Mouse (Mus musculus) layer of hippocampus, postnatal 25 days (tissue): ENCODE results near the gene Gsdma2. TPM values are rescaled to one million over a fixed set of nuclear protein-coding genes. Genes with fewer than 3 reads are reported as not detected.
"Not testable (repeated sequence)": the region's sequence is repeated elsewhere in the genome, so short reads cannot be mapped to it uniquely, and the experiment has no call there.

Source experiments
- DNase-seq, 2 experiments: peaks; one replicate each; pipeline ENCODE4 v3.0.0; 2022; ENCODE audit warnings: mixed read lengths in 2 of 2, low spot score in 1 of 2; ENCODE audit errors: extremely low spot score in 1 of 2
- total RNA-seq, 2 experiments: library from RNA; stranded (reverse); gene quantifications; 2 replicates each; pipeline ENCODE4 v1.2.3; 2021

Gene Gsdma2
- under 1 TPM in 1 of 2 experiments, not detected in 1; 0.20 TPM for total RNA-seq

DNA sequence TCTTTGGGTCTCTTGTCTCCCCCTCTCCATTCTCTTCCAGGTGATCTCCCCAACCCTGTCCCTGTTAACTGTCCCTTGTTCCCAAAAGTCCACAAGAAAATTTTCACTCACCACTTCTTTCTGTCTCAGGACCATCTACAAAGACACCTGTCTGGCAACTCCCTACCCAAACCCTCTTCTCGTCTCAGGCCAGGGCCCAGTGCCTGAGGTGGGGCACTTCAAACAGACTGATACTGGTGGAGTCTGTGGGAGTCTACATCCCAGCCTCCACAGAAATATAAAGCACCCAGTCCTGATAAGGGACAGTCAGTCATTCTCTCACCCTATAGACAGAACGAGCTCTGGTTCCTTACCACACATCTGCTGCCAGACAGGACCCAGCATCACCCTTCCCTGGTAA, at the start of gene Gsdma2:
Gsdma2 (plus strand) TSS at position 301 of the 400 bp plus-strand sequence.
- DNase-seq, result no peak

GRCm38 (mm10) chr11:98597363-98597762, 49.2 kb upstream of the Gsdma2 start:
- DNase-seq, result peak in 1 of 2 experiments; percentile 57

- no peak for DNase-seq
These were observed 48.6 kb upstream of the Gsdma2 start, which contains the start of gene Lrrc3c for GRCm38 (mm10) chr11:98597991-98598390. Gene Lrrc3c (plus strand): TSS chr11:98598291.

DNA sequence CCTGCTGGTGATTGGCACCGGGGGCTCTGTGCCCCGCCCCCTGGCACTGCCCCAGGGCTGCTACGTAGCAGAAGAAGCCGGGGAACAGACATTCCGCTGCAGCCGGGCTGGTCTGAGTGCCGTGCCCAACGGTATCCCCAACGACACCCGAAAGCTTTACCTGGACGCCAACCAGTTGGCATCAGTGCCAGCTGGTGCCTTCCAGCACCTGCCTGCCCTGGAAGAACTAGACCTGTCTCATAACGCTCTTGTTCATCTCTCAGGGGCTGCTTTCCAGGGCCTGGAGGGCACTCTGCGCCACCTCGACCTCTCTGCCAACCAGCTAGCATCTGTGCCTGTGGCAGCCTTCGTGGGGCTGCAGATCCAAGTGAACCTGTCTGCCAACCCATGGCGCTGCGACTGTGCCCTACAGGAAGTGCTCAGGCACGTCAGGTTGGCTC, 47.7 kb upstream of the Gsdma2 start:
- DNase-seq, result no peak

DNA sequence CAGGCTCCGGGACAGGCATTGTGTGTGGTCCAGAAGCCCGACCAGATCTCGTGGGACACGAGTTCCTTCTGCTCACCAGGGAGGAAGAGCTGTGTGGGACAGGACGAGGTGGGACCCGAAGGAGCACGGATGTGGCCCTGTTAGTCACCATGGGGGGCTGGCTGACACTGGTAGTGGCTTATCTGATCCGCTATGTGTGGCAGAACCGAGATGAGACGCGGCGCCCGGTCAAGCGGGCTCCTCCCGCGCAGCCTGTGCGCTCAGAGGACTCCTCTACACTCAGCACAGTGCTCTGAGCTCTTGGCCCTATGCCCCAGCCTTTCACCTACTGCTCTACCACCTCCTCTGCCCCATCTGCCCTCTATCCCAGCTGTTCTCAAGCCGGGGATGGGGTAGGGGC, 47.3 kb upstream of the Gsdma2 start:
- no peak for DNase-seq

DNA sequence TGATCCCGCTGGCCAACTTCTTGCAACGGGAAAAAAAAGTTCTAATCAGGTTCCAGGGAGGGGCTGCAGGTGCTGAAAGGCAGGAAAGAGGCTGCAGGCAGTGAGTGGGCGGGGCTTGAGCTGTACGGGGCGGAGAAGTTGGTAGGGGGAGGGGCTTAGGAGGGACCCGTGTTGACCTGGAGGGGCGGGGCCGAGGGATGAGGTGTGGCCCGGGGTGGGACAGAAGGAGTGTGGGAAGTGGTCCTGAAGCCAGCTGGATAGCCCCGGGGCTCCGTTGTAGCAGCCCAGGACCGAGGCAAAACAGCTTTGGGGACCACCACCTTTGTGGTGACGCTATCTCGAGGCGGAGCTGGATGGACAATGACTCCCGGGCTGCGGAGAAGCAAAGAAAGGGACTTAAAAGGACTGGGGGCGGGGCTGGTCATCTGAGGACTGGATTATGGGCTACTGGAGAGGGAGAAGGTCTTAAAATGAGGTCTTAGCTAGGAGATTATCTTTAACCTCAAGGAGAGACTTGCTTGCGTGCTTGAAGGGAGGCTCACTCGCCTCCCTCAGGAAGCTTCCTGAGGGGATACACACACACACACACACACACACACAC, 44.4 kb upstream of the Gsdma2 start:
- no peak for DNase-seq

GRCm38 (mm10) chr11:98603953-98604352, 42.6 kb upstream of the Gsdma2 start:
- DNase-seq, result no peak

DNA sequence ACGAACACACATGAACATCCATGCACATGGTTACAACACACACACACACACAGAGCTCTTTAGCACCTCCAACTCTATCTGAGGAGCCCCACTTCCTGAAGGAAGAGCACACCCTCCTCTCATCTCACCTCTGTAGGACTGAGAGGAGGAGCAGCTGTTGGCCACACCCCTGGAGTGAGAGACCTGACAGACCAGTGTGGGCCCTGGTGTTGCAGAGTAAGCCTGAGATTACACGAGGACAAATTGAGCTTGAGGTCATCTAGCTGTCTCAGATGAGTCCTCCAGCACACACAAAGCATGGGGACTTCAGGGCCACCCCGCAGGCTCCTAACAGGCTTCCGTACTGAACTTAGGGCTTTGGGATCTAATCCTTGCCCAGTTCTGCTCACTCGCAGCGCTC, 41.6 kb upstream of the Gsdma2 start:
- DNase-seq, result not testable (repeated sequence)

- no peak for DNase-seq
These were observed 39.8 kb upstream of the Gsdma2 start for GRCm38 (mm10) chr11:98606763-98607162.

DNA sequence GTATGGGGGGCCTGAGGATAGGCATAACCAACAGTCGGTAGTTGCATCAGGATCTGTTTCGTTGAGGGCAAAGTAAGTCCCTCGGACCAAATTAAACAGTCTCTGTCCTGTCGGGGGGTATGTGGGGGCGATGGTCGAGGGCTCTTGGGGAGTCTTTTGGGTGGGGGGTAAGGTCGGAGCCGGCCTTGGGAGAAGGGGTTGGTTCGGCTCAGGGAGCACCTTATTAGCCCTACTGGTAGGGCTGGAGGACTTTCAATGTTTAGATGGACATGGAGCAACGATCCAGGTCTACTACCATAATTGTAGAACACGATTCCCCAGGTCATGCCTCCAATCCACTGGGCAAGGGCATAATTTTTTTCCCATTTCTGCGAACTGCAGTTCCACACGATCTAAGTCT, 25.8 kb upstream of the Gsdma2 start:
- no peak for DNase-seq

GRCm38 (mm10) chr11:98623981-98624380, 22.6 kb upstream of the Gsdma2 start:
- DNase-seq, result not testable (repeated sequence)

- DNase-seq, result not testable (repeated sequence)
These were observed 22.2 kb upstream of the Gsdma2 start for GRCm38 (mm10) chr11:98624381-98624780.

DNA sequence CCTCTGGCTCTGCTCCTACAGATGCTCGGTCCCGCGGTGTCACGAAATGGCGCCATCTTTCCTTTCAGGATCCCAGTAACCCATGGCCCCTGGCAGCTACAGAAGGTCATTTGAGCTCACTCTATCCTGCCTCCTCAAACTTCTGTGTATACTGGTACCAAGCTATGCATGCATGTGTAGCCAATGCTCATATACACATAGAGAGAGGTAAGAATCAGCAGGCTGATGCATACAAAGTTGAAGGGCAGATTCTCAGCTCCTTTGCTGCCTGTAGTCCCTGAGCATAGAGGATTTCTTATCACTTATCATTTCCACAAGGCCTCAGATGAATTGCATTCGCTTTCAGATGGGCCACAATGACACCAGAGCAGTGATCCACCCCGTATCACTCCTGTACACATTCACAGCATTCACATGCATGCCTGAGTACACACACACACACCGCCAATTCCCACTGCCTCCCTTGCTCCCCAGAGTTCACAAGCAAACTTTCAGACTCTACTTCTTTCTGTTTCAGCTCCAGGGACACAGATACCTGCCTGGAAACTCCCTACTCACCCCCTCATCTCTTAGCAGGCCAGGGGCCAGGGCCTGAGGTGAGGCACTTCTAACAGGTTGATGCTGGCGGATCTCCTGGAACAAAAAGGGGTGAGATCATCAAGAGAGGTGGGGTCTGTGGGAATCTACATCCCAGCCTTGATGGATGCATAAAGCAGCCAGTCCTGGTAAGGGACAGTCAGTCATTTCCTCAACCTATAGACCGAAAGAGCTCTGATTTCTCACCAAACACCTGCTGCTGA, 20.7 kb upstream of the Gsdma2 start, which contains the start of the genes Gm12355 and Gsdma3:
Gm12355 (minus strand) TSS at position 51 of the 800 bp plus-strand sequence.
Gsdma3 (plus strand) TSS at position 750 of the 800 bp plus-strand sequence.
- no peak for DNase-seq

- DNase-seq, result no peak
These were observed 17.9 kb upstream of the Gsdma2 start for GRCm38 (mm10) chr11:98628706-98629105.

DNA sequence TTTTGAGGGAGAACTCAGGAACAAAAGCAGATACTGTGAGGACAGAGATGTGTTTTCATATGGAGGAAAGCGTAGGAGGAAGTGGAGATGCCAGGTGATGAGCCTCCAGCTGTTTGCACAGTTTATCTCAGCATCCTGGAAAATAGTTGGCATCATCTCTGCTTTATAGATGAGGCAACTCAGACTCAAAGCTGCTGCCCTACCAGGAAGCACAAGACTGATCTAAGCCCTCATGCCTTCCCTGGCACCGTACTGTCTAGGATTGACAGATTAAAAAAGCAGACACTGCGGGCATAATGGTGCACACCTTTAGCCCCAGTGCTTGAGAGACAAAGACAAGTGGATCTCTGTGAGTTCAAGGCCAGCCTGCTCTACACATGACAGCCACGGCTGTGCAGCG, 15.9 kb upstream of the Gsdma2 start:
- no peak for DNase-seq

GRCm38 (mm10) chr11:98635312-98635970, 11.1 kb upstream of the Gsdma2 start:
- DNase-seq, result peak in 1 of 2 experiments; percentile 11

DNA sequence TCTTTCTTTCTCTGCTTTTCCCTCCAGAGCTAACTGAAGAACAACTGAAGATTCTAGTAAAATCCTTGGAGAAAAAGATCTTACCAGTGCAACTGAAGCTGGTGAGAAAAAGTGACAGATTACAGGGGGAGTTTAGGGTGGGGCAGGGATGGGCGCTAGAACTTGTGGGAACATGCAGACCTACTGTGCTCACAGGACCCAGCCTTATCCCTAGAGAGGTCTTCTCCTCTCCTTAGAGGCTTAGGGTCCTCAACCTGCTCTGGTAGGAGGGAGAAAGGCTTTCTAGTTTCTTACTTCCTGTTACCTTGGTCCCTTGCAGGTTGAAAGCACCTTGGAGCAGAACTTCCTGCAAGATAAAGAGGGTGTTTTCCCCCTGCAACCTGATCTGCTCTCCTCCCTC, 9.1 kb upstream of the Gsdma2 start:
- DNase-seq, result no peak

DNA sequence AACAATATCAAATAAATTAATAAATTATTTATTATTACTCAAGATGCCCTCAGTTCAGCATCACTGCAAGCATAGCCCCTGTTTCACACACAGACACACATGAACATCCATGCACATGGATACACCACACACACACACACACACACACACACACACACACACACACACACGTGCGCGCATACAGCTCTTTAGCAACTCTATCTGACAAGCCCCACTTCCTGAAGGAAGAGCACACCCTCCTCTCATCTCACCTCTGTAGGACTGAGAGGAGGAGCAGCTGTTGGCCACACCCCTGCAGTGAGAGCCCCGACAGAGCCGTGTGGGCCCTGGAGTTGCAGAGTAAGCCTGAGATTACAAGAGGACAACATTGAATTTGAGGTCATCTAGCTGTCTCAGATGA, 6.5 kb upstream of the Gsdma2 start:
- no peak for DNase-seq

GRCm38 (mm10) chr11:98644757-98645156, 1.8 kb upstream of the Gsdma2 start:
- DNase-seq, result no peak

- no peak for DNase-seq
These were observed 613 bp upstream of the Gsdma2 start for GRCm38 (mm10) chr11:98645946-98646345.

GRCm38 (mm10) chr11:98655076-98655475, 8.5 kb downstream of the Gsdma2 start:
- peak in 1 of 2 experiments; percentile 39 for DNase-seq
